Mouse (Mus musculus) small intestine, adult 2 months (tissue): Measurements from ENCODE around the gene Shisa8.

Experiments
- CTCF ChIP-seq: fragments of 200-500 bp; IDR thresholded peaks from 2 replicates; pipeline ENCODE4 v1.5.1; 2012; ENCODE audit warnings: low read depth, mild to moderate bottlenecking, control low read depth, inconsistent platforms, low read length, moderate library complexity, mixed read lengths; ENCODE audit not compliant: insufficient replicate concordance, insufficient read length; ENCODE audit errors: extremely low read depth
- POLR2A ChIP-seq: fragments of 200-500 bp; IDR thresholded peaks from 2 replicates; pipeline ENCODE4 v1.6.1; 2012; ENCODE audit warnings: low read depth, mild to moderate bottlenecking, control low read depth, inconsistent platforms, low read length, moderate library complexity

- no peak for TF ChIP-seq POLR2A
- no peak for TF ChIP-seq CTCF
Observed at GRCm38 (mm10) chr15:82211911-82212751, 484 bp downstream of the Shisa8 start.
